Mouse (Mus musculus) heart, postnatal 0 days (tissue): ENCODE measurements at regions not wholly inside any gene's neighbourhood (a gene's known extent, or its start where the extent isn't known, plus 50 kb on each side); places are given as distances from the start of the nearest gene placed in this dataset.

ENCODE experiments used
- ATAC-seq: fragments of 200-750 bp; cut with Nextera tagmentation; 2 replicates; pipeline ENCODE4 v1.8.0; 2017; ENCODE audit warnings: low read depth, moderate number of reproducible peaks, moderate library complexity; ENCODE audit not compliant: insufficient read depth
- DNase-seq: peaks from one replicate; pipeline ENCODE4 v3.0.0-alpha.2; 2016; ENCODE audit warnings: low spot score
- H3K27ac ChIP-seq: fragments of 300-500 bp; sonication (generic); 2 replicates; pipeline ENCODE4 v1.5.1; 2014; ENCODE audit warnings: low read depth, mild to moderate bottlenecking
- H3K27me3 ChIP-seq: fragments of 300-500 bp; sonication (generic); 2 replicates; pipeline ENCODE4 v1.6.1; 2014; ENCODE audit warnings: low read length, mixed read lengths; ENCODE audit not compliant: control insufficient read depth, insufficient read depth
- H3K36me3 ChIP-seq: fragments of 300-500 bp; sonication (generic); replicated peaks from 2 replicates; pipeline ENCODE4 v1.6.1; 2014; ENCODE audit warnings: low read length, mixed read lengths; ENCODE audit not compliant: control insufficient read depth, insufficient read depth
- H3K4me1 ChIP-seq: fragments of 300-500 bp; sonication (generic); 2 replicates; pipeline ENCODE4 v1.6.1; 2014; ENCODE audit warnings: antibody characterized with exemption; ENCODE audit not compliant: control insufficient read depth, insufficient read depth
- H3K4me2 ChIP-seq: fragments of 300-500 bp; sonication (generic); 2 replicates; pipeline ENCODE4 v1.6.1; 2014; ENCODE audit warnings: low read depth, mild to moderate bottlenecking, low read length, moderate library complexity
- H3K4me3 ChIP-seq: fragments of 300-500 bp; sonication (generic); 2 replicates; pipeline ENCODE4 v1.5.1; 2014; ENCODE audit warnings: low read depth, low read length
- H3K9ac ChIP-seq: fragments of 300-500 bp; sonication (generic); replicated peaks from 2 replicates; pipeline ENCODE4 v1.6.1; 2014; ENCODE audit warnings: low read depth, low read length, mixed read lengths
- H3K9me3 ChIP-seq: fragments of 300-500 bp; sonication (generic); replicated peaks from 2 replicates; pipeline ENCODE4 v1.6.1; 2016; ENCODE audit warnings: low read length; ENCODE audit not compliant: control insufficient read depth
- CTCF ChIP-seq: IDR thresholded peaks from 2 replicates; pipeline ENCODE4 v1.5.1; 2016; ENCODE audit warnings: antibody characterized with exemption, control low read depth, low read depth
- EP300 ChIP-seq: IDR thresholded peaks from 2 replicates; pipeline ENCODE4 v1.6.1; 2016; ENCODE audit warnings: antibody characterized with exemption, low read depth
- WGBS: fragments of 180-500 bp; shearing (Covaris S2); extraction: QIAGEN DNeasy Blood & Tissue Kit; methylation state at CpG from one replicate; pipeline ENCODE4 v1.1.7; 2014; 5-methylcytosine and 5-hydroxymethylcytosine counted together

- 40% methylated on average over 4 of the region's 4 CpGs for WGBS
- Histone ChIP-seq H3K4me3 (no peak overlapping the region), H3K36me3 (no peaks in the 10 kb centered on the region), H3K4me2 (no peak overlapping the region), H3K9ac (no peak overlapping the region), H3K9me3 (no peaks in the 10 kb centered on the region), H3K27me3 (no peaks in the 10 kb centered on the region), H3K4me1 (no peaks in the 10 kb centered on the region; the same call in 1 of the 2 replicates), H3K27ac (no peak overlapping the region)
- TF ChIP-seq CTCF (no peak), EP300 (no peak)
- no peak for DNase-seq
- no peak for ATAC-seq
Measured at GRCm38 (mm10) chr1:193715328-193715727, 345.2 kb upstream of the Camk1g start.

DNA sequence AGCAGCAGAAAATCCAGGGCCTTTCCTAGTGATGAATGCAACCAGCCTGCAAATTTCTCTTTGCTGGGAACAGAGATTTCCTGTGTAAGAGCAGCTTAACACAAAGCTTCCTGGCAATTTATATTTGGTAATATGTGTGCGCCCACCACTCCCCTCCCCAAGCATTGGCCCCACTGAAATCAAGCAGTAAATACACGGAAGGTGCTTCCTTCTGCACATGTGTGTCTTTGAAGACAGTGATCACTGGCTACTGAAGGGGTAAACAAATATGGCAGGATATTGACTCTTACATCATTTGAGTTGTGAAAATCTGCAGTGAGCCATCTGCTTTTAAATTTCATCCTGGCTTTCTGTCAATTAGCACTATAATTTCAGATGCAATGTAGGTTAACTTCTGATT is 344.5 kb upstream of the Camk1g start:
- ATAC-seq (no peak), DNase-seq (no peak)
- no peak overlapping the region for H3K4me2 ChIP-seq
- H3K4me3 ChIP-seq: no peak overlapping the region
- no peak overlapping the region for H3K9ac ChIP-seq
- H3K4me1 ChIP-seq: no peaks in the 10 kb centered on the region
- H3K27ac ChIP-seq: no peak overlapping the region
- 75% methylated on average over 2 of the region's 2 CpGs for WGBS
- H3K9me3 ChIP-seq: no peaks in the 10 kb centered on the region
- H3K27me3 ChIP-seq: no peaks in the 10 kb centered on the region
- TF ChIP-seq CTCF (no peak), EP300 (no peak)
- H3K36me3 ChIP-seq: no peaks in the 10 kb centered on the region

GRCm38 (mm10) chr1:193705205-193705604 is 335.1 kb upstream of the Camk1g start:
- WGBS: 61% methylated on average over 2 of the region's 2 CpGs
- TF ChIP-seq EP300: no peak
- TF ChIP-seq CTCF: no peak
- H3K9ac ChIP-seq: no peak overlapping the region
- no peak overlapping the region for H3K27ac ChIP-seq
- H3K4me3 ChIP-seq: no peak overlapping the region
- H3K9me3 ChIP-seq: no peaks in the 10 kb centered on the region
- H3K27me3 ChIP-seq: no peaks in the 10 kb centered on the region
- ATAC-seq (no peak), DNase-seq (no peak)
- H3K4me1 ChIP-seq: no peaks in the 10 kb centered on the region
- H3K4me2 ChIP-seq: no peak overlapping the region
- no peaks in the 10 kb centered on the region for H3K36me3 ChIP-seq

GRCm38 (mm10) chr1:193702707-193703419 is 332.8 kb upstream of the Camk1g start:
- no peak for ATAC-seq
- no peak overlapping the region for H3K9ac ChIP-seq

DNA sequence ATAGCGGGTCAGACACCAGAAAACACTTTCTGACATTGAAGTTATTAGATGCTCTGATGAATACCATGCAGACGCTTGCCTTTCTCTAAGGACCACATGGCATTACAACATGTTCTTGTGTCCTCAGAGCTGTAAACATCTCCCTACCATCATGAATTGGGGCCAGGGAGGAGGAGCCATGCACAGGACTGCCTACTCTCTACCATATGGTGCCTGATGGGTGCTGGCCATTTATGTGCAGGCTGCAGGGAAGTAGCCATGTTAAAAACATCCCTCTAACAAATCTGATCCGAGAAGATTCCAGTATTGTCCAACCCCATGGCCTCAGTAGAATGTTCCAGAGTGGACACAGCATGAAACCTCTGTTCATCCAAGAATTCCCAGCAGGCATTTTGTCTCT is 330.1 kb upstream of the Camk1g start:
- H3K4me3 ChIP-seq: no peak overlapping the region
- no peaks in the 10 kb centered on the region for H3K36me3 ChIP-seq
- 79% methylated on average over 3 of the region's 3 CpGs for WGBS
- TF ChIP-seq EP300: no peak
- no peak for TF ChIP-seq CTCF
- no peak overlapping the region for H3K4me2 ChIP-seq
- DNase-seq (no peak), ATAC-seq (no peak)
- H3K4me1 ChIP-seq: no peaks in the 10 kb centered on the region
- no peaks in the 10 kb centered on the region for H3K27me3 ChIP-seq
- no peak overlapping the region for H3K9ac ChIP-seq
- no peaks in the 10 kb centered on the region for H3K9me3 ChIP-seq
- H3K27ac ChIP-seq: no peak overlapping the region

More at GRCm38 (mm10) chr1:193702707-193703419, 332.8 kb upstream of the Camk1g start:
- WGBS: 35% methylated on average over 15 of the region's 15 CpGs
- TF ChIP-seq EP300 (no peak), CTCF (peak; percentile 87)
- Histone ChIP-seq H3K36me3 (no peaks in the 10 kb centered on the region), H3K4me1 (no peaks in the 10 kb centered on the region), H3K27ac (no peak overlapping the region), H3K9me3 (no peaks in the 10 kb centered on the region), H3K4me3 (no peak overlapping the region), H3K27me3 (no peaks in the 10 kb centered on the region), H3K4me2 (peak overlapping the region; percentile 32)
- DNase-seq: peak; percentile 58
